Mouse (Mus musculus): ENCODE results near the gene Rfng. TPM values are rescaled to one million over a fixed set of nuclear protein-coding genes. Genes with fewer than 3 reads are reported as not detected.
A peak's percentile ranks its signal among the peaks of the same experiment; 100 is the strongest.
"Not testable (repeated sequence)": the region's sequence is repeated elsewhere in the genome, so short reads cannot be mapped to it uniquely, and the experiment has no call there.

Gene Rfng
- 8.9 and 9.3 TPM in 2 replicates for polyA plus RNA-seq (2011; ENCODE audit: insufficient read depth, insufficient read length, low read depth, missing spikeins)

DNA sequence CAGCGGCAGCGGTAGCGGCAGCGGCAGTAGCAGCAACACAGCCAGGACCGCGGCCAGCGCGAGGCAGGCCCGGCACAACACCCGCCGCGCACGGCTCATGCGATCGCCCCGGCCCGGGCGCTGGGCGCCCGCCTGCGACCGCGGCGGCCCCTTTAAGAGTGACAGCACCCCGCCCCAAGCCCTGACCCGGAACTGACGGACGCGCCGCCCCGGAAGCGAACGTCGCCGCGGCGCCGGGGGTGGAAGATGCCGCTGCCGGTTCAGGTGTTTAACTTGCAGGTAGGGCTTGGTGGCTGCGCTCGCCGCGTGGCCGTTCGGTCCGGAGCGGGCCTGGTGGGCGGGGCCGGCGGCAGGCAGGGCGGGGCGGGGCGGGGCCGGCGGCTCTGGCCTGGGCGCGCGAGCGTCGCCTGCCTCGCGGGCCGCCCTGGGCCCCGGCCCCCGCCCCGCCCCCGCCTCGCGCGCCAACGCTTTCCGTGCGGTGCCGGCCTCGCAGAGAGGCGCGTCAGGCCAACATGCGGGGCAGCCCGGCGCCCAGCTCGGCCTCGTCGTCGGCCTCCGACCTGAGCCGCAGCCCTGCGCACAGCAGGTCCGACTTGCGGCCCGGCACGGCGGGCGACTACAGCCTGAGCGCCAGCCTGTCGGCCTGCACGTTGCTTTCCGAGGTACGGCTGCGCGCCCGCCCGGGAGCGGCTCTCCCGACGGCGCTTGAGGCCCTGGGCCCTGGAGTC is at the start of gene Rfng, which contains the start of gene Gps1:
Gene Rfng (minus strand): TSS at position 144 of the 728 bp plus-strand sequence.
Gene Gps1 (plus strand): TSS at position 209 of the 728 bp plus-strand sequence.
- H3K4me3 ChIP-seq (ENCODE audit: low read depth, low read length): peak within 1 kb of the TSS; percentile 90
- H3K27me3 ChIP-seq (ENCODE audit: control insufficient read depth, insufficient read depth, low read length, poor library complexity, severe bottlenecking): no peaks in the 10 kb centered on the region
- TF ChIP-seq CTCF (IDR thresholded peaks at IDR 0.05; ENCODE audit: low read depth, low read length): no peak
- TF ChIP-seq POLR2A (IDR thresholded peaks at IDR 0.05; ENCODE audit: insufficient read depth, low read length): no peak
- TF ChIP-seq EP300 (IDR thresholded peaks at IDR 0.05; ENCODE audit: insufficient read depth, low read depth, low read length): no peak
- no peaks in the 10 kb centered on the region for H3K9me3 ChIP-seq (replicated peaks; ENCODE audit: control insufficient read depth, insufficient read depth, low read length, poor library complexity, severe bottlenecking)
- H3K4me1 ChIP-seq (ENCODE audit: control insufficient read depth, insufficient read depth, low read length): peaks cover 6% of the 10 kb centered on the region
- peak within 1 kb of the TSS; percentile 16; the same call in 1 of the 2 replicates for H3K27ac ChIP-seq (ENCODE audit: insufficient read depth, low read length)
- peaks cover 24% of the 10 kb centered on the region for H3K36me3 ChIP-seq (ENCODE audit: control insufficient read depth, insufficient read depth, low read length, poor library complexity, severe bottlenecking)
- H3K9ac ChIP-seq (ENCODE audit: low read depth, poor library complexity, severe bottlenecking): peak within 1 kb of the TSS; percentile 89

- H3K4me3 ChIP-seq (ENCODE audit: low read depth, low read length); H3K9ac ChIP-seq (ENCODE audit: low read depth, poor library complexity, severe bottlenecking); H3K9me3 ChIP-seq (replicated peaks; ENCODE audit: control insufficient read depth, insufficient read depth, low read length, poor library complexity, severe bottlenecking); H3K4me1 ChIP-seq (ENCODE audit: control insufficient read depth, insufficient read depth, low read length); H3K27ac ChIP-seq (ENCODE audit: insufficient read depth, low read length); H3K27me3 ChIP-seq (ENCODE audit: control insufficient read depth, insufficient read depth, low read length, poor library complexity, severe bottlenecking); H3K36me3 ChIP-seq (ENCODE audit: control insufficient read depth, insufficient read depth, low read length, poor library complexity, severe bottlenecking): not testable (repeated sequence)
Observed at GRCm38 (mm10) chr11:120832962-120833361, 49.0 kb upstream of the Rfng start.

GRCm38 (mm10) chr11:120831659-120832440 is 47.8 kb upstream of the Rfng start:
- H3K9ac ChIP-seq (ENCODE audit: low read depth, poor library complexity, severe bottlenecking): no peak overlapping the region
- TF ChIP-seq CTCF (IDR thresholded peaks at IDR 0.05; ENCODE audit: low read depth, low read length) (no peak), POLR2A (IDR thresholded peaks at IDR 0.05; ENCODE audit: insufficient read depth, low read length) (no peak), EP300 (IDR thresholded peaks at IDR 0.05; ENCODE audit: insufficient read depth, low read depth, low read length) (no peak)
- H3K36me3 ChIP-seq (ENCODE audit: control insufficient read depth, insufficient read depth, low read length, poor library complexity, severe bottlenecking): no peaks in the 10 kb centered on the region
- H3K9me3 ChIP-seq (replicated peaks; ENCODE audit: control insufficient read depth, insufficient read depth, low read length, poor library complexity, severe bottlenecking): no peaks in the 10 kb centered on the region
- H3K27ac ChIP-seq (ENCODE audit: insufficient read depth, low read length): no peak overlapping the region
- no peaks in the 10 kb centered on the region for H3K27me3 ChIP-seq (ENCODE audit: control insufficient read depth, insufficient read depth, low read length, poor library complexity, severe bottlenecking)
- H3K4me1 ChIP-seq (ENCODE audit: control insufficient read depth, insufficient read depth, low read length): no peaks in the 10 kb centered on the region
- no peak overlapping the region for H3K4me3 ChIP-seq (ENCODE audit: low read depth, low read length)

DNA sequence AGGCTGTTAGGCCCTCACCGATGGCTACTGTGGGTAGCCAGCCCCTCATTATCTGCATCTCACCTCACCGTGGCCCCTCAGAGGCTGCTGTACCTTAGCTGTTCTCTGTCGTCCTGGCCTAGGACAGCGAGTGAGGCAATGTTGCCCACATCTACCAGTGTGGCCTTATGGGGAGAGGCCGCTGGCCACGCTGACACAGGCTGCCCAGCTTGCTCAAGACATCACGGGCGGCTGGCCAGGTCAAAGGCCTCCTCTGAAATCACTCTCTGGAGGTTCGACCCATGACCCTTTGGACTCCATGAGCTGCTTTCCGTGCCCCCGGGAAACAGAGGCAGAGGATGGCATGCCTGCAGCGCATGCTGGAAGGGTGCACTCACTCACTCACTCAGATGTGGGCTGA is 46.7 kb upstream of the Rfng start:
- H3K36me3 ChIP-seq (ENCODE audit: control insufficient read depth, insufficient read depth, low read length, poor library complexity, severe bottlenecking): no peaks in the 10 kb centered on the region
- no peaks in the 10 kb centered on the region for H3K27me3 ChIP-seq (ENCODE audit: control insufficient read depth, insufficient read depth, low read length, poor library complexity, severe bottlenecking)
- H3K9ac ChIP-seq (ENCODE audit: low read depth, poor library complexity, severe bottlenecking): no peak overlapping the region
- H3K4me3 ChIP-seq (ENCODE audit: low read depth, low read length): no peak overlapping the region
- no peaks in the 10 kb centered on the region for H3K9me3 ChIP-seq (replicated peaks; ENCODE audit: control insufficient read depth, insufficient read depth, low read length, poor library complexity, severe bottlenecking)
- TF ChIP-seq CTCF (IDR thresholded peaks at IDR 0.05; ENCODE audit: low read depth, low read length) (no peak), POLR2A (IDR thresholded peaks at IDR 0.05; ENCODE audit: insufficient read depth, low read length) (no peak)
- no peak overlapping the region for H3K27ac ChIP-seq (ENCODE audit: insufficient read depth, low read length)
- peaks cover 5% of the 10 kb centered on the region for H3K4me1 ChIP-seq (ENCODE audit: control insufficient read depth, insufficient read depth, low read length)

- TF ChIP-seq CTCF (IDR thresholded peaks at IDR 0.05; ENCODE audit: low read depth, low read length) (no peak), POLR2A (IDR thresholded peaks at IDR 0.05; ENCODE audit: insufficient read depth, low read length) (no peak), EP300 (IDR thresholded peaks at IDR 0.05; ENCODE audit: insufficient read depth, low read depth, low read length) (no peak)
- H3K9ac ChIP-seq (ENCODE audit: low read depth, poor library complexity, severe bottlenecking): no peak overlapping the region
- H3K4me1 ChIP-seq (ENCODE audit: control insufficient read depth, insufficient read depth, low read length): peaks cover 5% of the 10 kb centered on the region
- H3K36me3 ChIP-seq (ENCODE audit: control insufficient read depth, insufficient read depth, low read length, poor library complexity, severe bottlenecking): no peaks in the 10 kb centered on the region
- no peak overlapping the region for H3K27ac ChIP-seq (ENCODE audit: insufficient read depth, low read length)
- H3K9me3 ChIP-seq (replicated peaks; ENCODE audit: control insufficient read depth, insufficient read depth, low read length, poor library complexity, severe bottlenecking): no peaks in the 10 kb centered on the region
- H3K27me3 ChIP-seq (ENCODE audit: control insufficient read depth, insufficient read depth, low read length, poor library complexity, severe bottlenecking): no peaks in the 10 kb centered on the region
- no peak overlapping the region for H3K4me3 ChIP-seq (ENCODE audit: low read depth, low read length)
Observed at GRCm38 (mm10) chr11:120829757-120830532, 45.9 kb upstream of the Rfng start.
